Mouse (Mus musculus) kidney, postnatal 0 days (tissue): Measurements from ENCODE around the gene C2cd4d. TPM values are rescaled to one million over a fixed set of nuclear protein-coding genes. Genes with fewer than 3 reads are reported as not detected.

Experiments used
- ATAC-seq: fragments of 200-750 bp; cut with Nextera tagmentation; replicated peaks from 2 replicates; pipeline ENCODE4 v1.8.0; 2017; ENCODE audit warnings: low read depth, moderate number of reproducible peaks, moderate TSS enrichment, moderate library complexity; ENCODE audit not compliant: low FRiP score
- DNase-seq: peaks from one replicate; pipeline ENCODE4 v3.0.0-alpha.2; 2016; ENCODE audit warnings: low spot score
- H3K27ac ChIP-seq: fragments of 300-500 bp; sonication (generic); 2 replicates; pipeline ENCODE4 v1.5.1; 2014; ENCODE audit warnings: mild to moderate bottlenecking
- H3K27me3 ChIP-seq: fragments of 300-500 bp; sonication (generic); 2 replicates; pipeline ENCODE4 v1.6.1; 2014; ENCODE audit warnings: low read length, mixed read lengths; ENCODE audit not compliant: insufficient read depth
- H3K36me3 ChIP-seq: fragments of 300-500 bp; sonication (generic); 2 replicates; pipeline ENCODE4 v1.6.1; 2014; ENCODE audit warnings: low read length, mixed read lengths; ENCODE audit not compliant: insufficient read depth
- H3K4me1 ChIP-seq: fragments of 300-500 bp; sonication (generic); replicated peaks from 2 replicates; pipeline ENCODE4 v1.6.1; 2014; ENCODE audit warnings: antibody characterized with exemption, low read length, mixed read lengths; ENCODE audit not compliant: insufficient read depth
- H3K4me2 ChIP-seq: fragments of 300-500 bp; sonication (generic); 2 replicates; pipeline ENCODE4 v1.6.1; 2014; ENCODE audit warnings: mild to moderate bottlenecking, low read length, moderate library complexity, mixed read lengths
- H3K4me3 ChIP-seq: fragments of 300-500 bp; sonication (generic); replicated peaks from 2 replicates; pipeline ENCODE4 v1.5.1; 2014; ENCODE audit warnings: low read depth, low read length
- H3K9ac ChIP-seq: fragments of 300-500 bp; sonication (generic); 2 replicates; pipeline ENCODE4 v1.6.1; 2014; ENCODE audit warnings: low read depth, low read length
- H3K9me3 ChIP-seq: fragments of 300-500 bp; sonication (generic); replicated peaks from 2 replicates; pipeline ENCODE4 v1.6.1; 2016; ENCODE audit warnings: low read length, inconsistent platforms, mixed read lengths
- CTCF ChIP-seq: IDR thresholded peaks from 2 replicates; pipeline ENCODE4 v1.5.1; 2016; ENCODE audit warnings: antibody characterized with exemption, low read depth, mild to moderate bottlenecking, moderate library complexity
- WGBS: fragments of 180-500 bp; shearing (Covaris S2); extraction: QIAGEN DNeasy Blood & Tissue Kit; methylation state at CpG from one replicate; pipeline ENCODE4 v1.1.7; 2014; 5-methylcytosine and 5-hydroxymethylcytosine counted together
- polyA plus RNA-seq: library from polyadenylated mRNA; unstranded; fragments of >200 nt; fragmentation: Nextera tagmentation; extraction: Ambion mirVana; gene quantifications from 2 replicates; pipeline ENCODE4 v1.2.1, GENCODE M21; 2015

C2cd4d gene
- polyA plus RNA-seq, 1 experiment from 2014 or later = 0.75 TPM

DNA sequence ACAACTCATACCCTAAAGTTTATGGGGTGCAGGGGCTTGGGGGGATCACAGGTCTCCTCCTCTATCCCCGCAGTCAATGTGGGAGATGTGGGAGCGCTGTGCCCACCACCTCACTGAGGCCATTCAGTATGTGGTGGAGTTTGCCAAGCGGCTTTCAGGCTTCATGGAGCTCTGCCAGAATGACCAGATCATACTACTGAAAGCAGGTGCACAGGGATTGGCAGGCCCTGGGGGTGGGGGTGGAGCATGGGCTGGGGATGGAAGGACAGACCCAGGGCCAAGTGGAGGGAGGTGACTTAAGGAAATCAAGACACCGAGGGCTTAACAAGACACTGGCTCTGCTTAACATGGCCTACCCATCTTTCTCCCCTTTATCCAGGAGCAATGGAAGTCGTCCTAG is 28.8 kb downstream of the C2cd4d start:
- ATAC-seq (no peak), DNase-seq (no peak)
- WGBS = 81% methylated on average over 5 of the region's 5 CpGs
- Histone ChIP-seq H3K4me2 (no peak overlapping the region), H3K36me3 (no peaks in the 10 kb centered on the region), H3K9me3 (no peaks in the 10 kb centered on the region), H3K4me3 (no peak overlapping the region), H3K27me3 (no peaks in the 10 kb centered on the region), H3K4me1 (no peaks in the 10 kb centered on the region), H3K27ac (no peak overlapping the region), H3K9ac (no peak overlapping the region)
- TF ChIP-seq CTCF = no peak

- H3K9ac ChIP-seq = no peak overlapping the region
- no peak overlapping the region for H3K4me2 ChIP-seq
- no peaks in the 10 kb centered on the region for H3K27me3 ChIP-seq
- no peak overlapping the region for H3K4me3 ChIP-seq
- H3K36me3 ChIP-seq = no peaks in the 10 kb centered on the region
- 80% methylated on average over 2 of the region's 2 CpGs for WGBS
- DNase-seq = no peak
- H3K27ac ChIP-seq = no peak overlapping the region
- no peak for ATAC-seq
- no peaks in the 10 kb centered on the region for H3K4me1 ChIP-seq
- no peak for TF ChIP-seq CTCF
- no peaks in the 10 kb centered on the region for H3K9me3 ChIP-seq
Observed at GRCm38 (mm10) chr3:94392128-94392527, 29.9 kb downstream of the C2cd4d start.

GRCm38 (mm10) chr3:94393049-94393448 is 30.8 kb downstream of the C2cd4d start:
- 61% methylated on average over 4 of the region's 4 CpGs for WGBS
- TF ChIP-seq CTCF = no peak

GRCm38 (mm10) chr3:94396336-94396735 is 34.1 kb downstream of the C2cd4d start:
- TF ChIP-seq CTCF = no peak
- H3K9ac ChIP-seq = no peak overlapping the region
- no peak overlapping the region for H3K4me2 ChIP-seq
- H3K4me1 ChIP-seq = no peaks in the 10 kb centered on the region
- WGBS = 77% methylated on average over 1 of the region's 1 CpGs
- H3K4me3 ChIP-seq = no peak overlapping the region
- H3K36me3 ChIP-seq = no peaks in the 10 kb centered on the region
- no peaks in the 10 kb centered on the region for H3K9me3 ChIP-seq
- H3K27me3 ChIP-seq = no peaks in the 10 kb centered on the region
- no peak for DNase-seq
- ATAC-seq = no peak
- no peak overlapping the region for H3K27ac ChIP-seq

More at GRCm38 (mm10) chr3:94393049-94393448, 30.8 kb downstream of the C2cd4d start:
- ATAC-seq (no peak), DNase-seq (no peak)
- Histone ChIP-seq H3K9ac (no peak overlapping the region), H3K4me2 (no peak overlapping the region), H3K27ac (no peak overlapping the region), H3K4me3 (no peak overlapping the region), H3K9me3 (no peaks in the 10 kb centered on the region), H3K36me3 (no peaks in the 10 kb centered on the region), H3K4me1 (no peaks in the 10 kb centered on the region), H3K27me3 (no peaks in the 10 kb centered on the region)

DNA sequence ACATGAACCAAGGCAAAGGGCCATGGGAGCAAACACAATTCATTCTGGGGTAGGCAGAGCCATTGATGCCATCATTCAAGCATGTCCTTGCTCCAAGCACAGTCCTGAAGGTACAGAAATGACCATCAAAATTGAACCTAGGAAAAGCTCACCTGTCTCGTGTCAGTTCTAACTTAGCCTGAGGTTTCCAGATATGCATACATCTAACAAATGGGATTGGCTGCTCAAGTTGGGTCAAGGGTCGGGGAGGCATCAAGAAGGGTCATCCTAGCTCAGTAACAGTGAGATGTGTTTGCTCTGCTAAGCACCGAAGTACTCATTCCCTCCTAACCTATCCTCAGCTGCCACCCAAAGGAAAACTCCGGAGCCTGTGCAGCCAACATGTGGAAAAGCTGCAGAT is 34.6 kb downstream of the C2cd4d start:
- DNase-seq = no peak
- no peaks in the 10 kb centered on the region for H3K36me3 ChIP-seq
- no peak for ATAC-seq
- no peak overlapping the region for H3K4me3 ChIP-seq
- 78% methylated on average over 4 of the region's 4 CpGs for WGBS
- TF ChIP-seq CTCF = no peak
- no peak overlapping the region for H3K4me2 ChIP-seq
- no peaks in the 10 kb centered on the region for H3K4me1 ChIP-seq
- no peaks in the 10 kb centered on the region for H3K9me3 ChIP-seq
- H3K9ac ChIP-seq = no peak overlapping the region
- no peak overlapping the region for H3K27ac ChIP-seq
- H3K27me3 ChIP-seq = no peaks in the 10 kb centered on the region

DNA sequence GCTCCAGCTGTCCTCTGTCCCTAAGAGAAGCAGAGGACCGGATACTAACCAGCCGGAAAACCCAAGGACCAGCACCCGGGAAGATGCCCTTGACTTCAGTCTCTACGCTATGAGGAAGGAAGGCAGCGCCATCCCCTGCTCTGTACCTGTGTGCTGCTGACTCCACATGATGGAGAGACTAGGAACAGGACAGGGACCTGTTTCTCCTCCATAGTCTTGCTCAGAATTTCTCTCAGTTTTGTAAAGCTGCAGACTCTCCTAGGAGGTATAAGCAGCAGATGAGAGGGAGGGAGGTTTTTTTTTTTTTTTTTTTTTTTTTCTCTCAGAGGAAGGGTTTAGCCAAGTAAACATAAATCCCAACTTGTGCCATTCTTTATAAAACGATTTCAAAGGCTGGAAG is 36.0 kb downstream of the C2cd4d start, which contains the start of gene Lingo4:
TSS of gene Lingo4 (plus strand) at position 301 of the 400 bp plus-strand sequence.
- ATAC-seq (no peak), DNase-seq (no peak)
- H3K4me1 ChIP-seq = 0 out of 2 replicates have a peak, but pooled peaks cover 4% of the 10 kb centered on the region
- 66% methylated on average over 6 of the region's 6 CpGs for WGBS
- H3K27me3 ChIP-seq = no peaks in the 10 kb centered on the region
- no peak within 1 kb of the TSS for H3K9ac ChIP-seq
- 0 out of 2 replicates have a peak within 1 kb of the TSS, but pooled peaks have one; percentile 4 for H3K4me3 ChIP-seq
- H3K36me3 ChIP-seq = no peaks in the 10 kb centered on the region
- no peak within 1 kb of the TSS for H3K27ac ChIP-seq
- no peaks in the 10 kb centered on the region for H3K9me3 ChIP-seq
- peak within 1 kb of the TSS; percentile 53 for H3K4me2 ChIP-seq
- TF ChIP-seq CTCF = no peak
